Mouse (Mus musculus): ENCODE data around the gene Gm43517. TPM values are rescaled to one million over a fixed set of nuclear protein-coding genes. Genes with fewer than 3 reads are reported as not detected.

Gene Gm43517
- polyA plus RNA-seq, 1 experiment from 2014 or later: not detected

DNA sequence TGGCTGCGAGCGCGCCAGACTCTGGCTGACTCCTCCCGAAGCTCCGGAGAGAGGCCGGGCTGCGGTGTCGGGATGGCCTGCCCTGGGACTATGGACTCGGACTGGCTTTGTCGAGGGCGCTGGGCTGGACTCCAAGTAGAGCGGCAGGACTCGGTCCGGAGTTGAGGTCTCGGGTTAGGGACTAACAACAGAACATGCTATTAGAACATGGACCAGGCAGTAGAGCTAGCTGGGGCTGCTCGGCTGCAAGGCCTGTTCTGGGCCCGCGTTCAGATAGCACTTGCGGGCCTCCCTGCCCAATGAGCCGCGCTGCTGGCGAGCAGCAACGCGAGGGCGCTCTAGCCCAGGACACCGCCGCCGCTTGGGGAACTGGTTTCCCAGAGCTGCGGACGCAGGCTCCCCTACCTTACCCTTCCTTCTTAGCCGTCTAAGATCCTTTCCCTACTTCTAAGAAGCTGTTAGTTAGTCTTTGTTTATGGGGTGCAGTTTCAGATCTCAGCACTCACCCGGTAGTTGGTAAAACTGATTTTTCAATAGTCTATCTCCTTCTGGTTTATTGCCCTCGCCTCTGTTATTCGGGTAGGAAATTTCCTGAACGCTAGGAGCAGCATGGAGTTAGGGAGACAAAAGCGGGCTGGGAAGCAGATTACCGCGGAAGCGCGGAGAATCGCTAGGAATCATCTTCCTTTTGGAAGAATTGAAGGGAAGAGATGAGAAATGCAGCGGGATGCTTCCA lies 6.5 kb downstream of the Gm43517 start:
- no peak overlapping the region for H3K9ac ChIP-seq (replicated peaks; ENCODE audit: low read length)
- peaks cover 71% of the 10 kb centered on the region for H3K27me3 ChIP-seq (ENCODE audit: control insufficient read depth, insufficient read depth, low read length)

DNA sequence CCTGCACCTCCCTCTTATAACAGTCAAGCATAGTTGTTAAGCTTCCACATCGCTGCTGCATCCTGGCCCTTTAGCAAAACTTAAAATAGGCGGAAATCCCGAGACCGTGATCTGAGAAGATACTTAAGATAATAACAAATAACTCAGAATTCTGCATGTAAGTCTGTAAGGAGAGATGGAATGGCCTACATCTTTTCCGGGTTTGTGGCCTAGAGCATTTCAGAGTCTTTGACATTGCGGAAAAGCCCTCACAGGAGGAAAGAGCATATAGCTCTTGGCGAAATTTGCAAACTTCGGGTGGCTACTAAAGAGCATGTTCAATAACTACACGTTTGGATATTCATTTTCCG lies 7.0 kb downstream of the Gm43517 start:
- H3K4me1 ChIP-seq (ENCODE audit: control insufficient read depth, insufficient read depth, low read length): no peaks in the 10 kb centered on the region
- H3K4me3 ChIP-seq (replicated peaks; ENCODE audit: low read depth, low read length): no peak overlapping the region
- 0 out of 2 replicates have a peak overlapping the region, but pooled peaks have one; percentile 42 for H3K4me2 ChIP-seq (ENCODE audit: low read length)
- no peak for ATAC-seq (ENCODE audit: low FRiP score, low TSS enrichment)
- H3K27ac ChIP-seq (replicated peaks; ENCODE audit: low read depth, low read length): no peak overlapping the region
- WGBS: 3% methylated on average over 10 of the region's 10 CpGs
- DNase-seq: no peak
- H3K36me3 ChIP-seq (ENCODE audit: control insufficient read depth, insufficient read depth, low read length): no peaks in the 10 kb centered on the region
- no peaks in the 10 kb centered on the region for H3K9me3 ChIP-seq (ENCODE audit: control insufficient read depth, low read length)
- H3K27me3 ChIP-seq (ENCODE audit: control insufficient read depth, insufficient read depth, low read length): peaks cover 76% of the 10 kb centered on the region
- H3K9ac ChIP-seq (replicated peaks; ENCODE audit: low read length): no peak overlapping the region

More for the DNA sequence above, 6.5 kb downstream of the Gm43517 start:
- H3K9me3 ChIP-seq (ENCODE audit: control insufficient read depth, low read length): no peaks in the 10 kb centered on the region
- H3K4me1 ChIP-seq (ENCODE audit: control insufficient read depth, insufficient read depth, low read length): no peaks in the 10 kb centered on the region
- ATAC-seq (ENCODE audit: low FRiP score, low TSS enrichment) (peak; percentile 93), DNase-seq (peak; percentile 90)
- H3K4me2 ChIP-seq (ENCODE audit: low read length): peak overlapping the region; percentile 42
- 0 out of 2 replicates have a peak overlapping the region, but pooled peaks have one; percentile 22 for H3K4me3 ChIP-seq (replicated peaks; ENCODE audit: low read depth, low read length)
- H3K27ac ChIP-seq (replicated peaks; ENCODE audit: low read depth, low read length): no peak overlapping the region
- under 1% methylated on average over 42 of the region's 42 CpGs for WGBS
- no peaks in the 10 kb centered on the region for H3K36me3 ChIP-seq (ENCODE audit: control insufficient read depth, insufficient read depth, low read length)

DNA sequence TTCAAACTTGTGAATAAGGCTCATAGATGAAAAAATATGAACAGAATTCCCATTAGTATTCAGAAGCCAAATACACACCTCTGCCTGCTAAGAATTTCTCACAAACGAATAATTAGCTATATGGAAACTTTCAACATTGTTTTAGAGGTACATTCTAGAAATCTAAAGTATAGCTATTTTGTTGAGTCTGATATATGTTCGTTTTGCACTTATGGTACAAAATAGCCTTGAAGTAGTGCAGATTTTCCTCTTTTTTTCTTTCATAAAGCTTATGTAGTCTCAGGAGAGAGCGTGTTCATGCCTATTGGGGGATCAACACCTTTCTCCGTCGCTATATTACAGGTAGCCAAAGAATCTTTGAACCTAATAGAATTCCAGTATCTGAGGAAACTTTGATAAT lies 7.9 kb downstream of the Gm43517 start:
- DNase-seq (peak; percentile 43), ATAC-seq (ENCODE audit: low FRiP score, low TSS enrichment) (no peak)
- peaks cover 81% of the 10 kb centered on the region for H3K27me3 ChIP-seq (ENCODE audit: control insufficient read depth, insufficient read depth, low read length)
- H3K9ac ChIP-seq (replicated peaks; ENCODE audit: low read length): no peak overlapping the region
- H3K9me3 ChIP-seq (ENCODE audit: control insufficient read depth, low read length): no peaks in the 10 kb centered on the region
- no peak overlapping the region for H3K4me3 ChIP-seq (replicated peaks; ENCODE audit: low read depth, low read length)
- H3K36me3 ChIP-seq (ENCODE audit: control insufficient read depth, insufficient read depth, low read length): no peaks in the 10 kb centered on the region
- H3K4me2 ChIP-seq (ENCODE audit: low read length): no peak overlapping the region
- H3K4me1 ChIP-seq (ENCODE audit: control insufficient read depth, insufficient read depth, low read length): no peaks in the 10 kb centered on the region
- 7% methylated on average over 5 of the region's 5 CpGs for WGBS
- H3K27ac ChIP-seq (replicated peaks; ENCODE audit: low read depth, low read length): no peak overlapping the region

DNA sequence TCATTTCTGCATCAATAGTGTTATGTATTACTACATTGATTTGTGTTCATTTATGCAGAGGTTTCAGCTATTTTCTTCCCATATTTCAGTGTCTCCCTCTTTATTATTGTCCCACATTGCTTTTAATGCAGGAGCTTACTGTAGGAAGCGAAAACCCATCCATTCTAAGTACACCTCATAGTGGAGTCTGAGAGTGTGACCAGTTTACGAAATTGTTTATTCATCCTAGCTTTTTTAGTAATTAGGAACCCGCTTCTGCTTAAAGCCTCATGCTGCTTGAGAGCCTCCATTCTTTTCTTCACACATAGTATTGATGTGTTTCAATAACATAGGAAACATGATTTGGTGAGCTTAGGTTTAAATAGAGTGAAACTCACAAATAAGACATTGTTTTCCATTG lies 8.7 kb downstream of the Gm43517 start:
- Histone ChIP-seq H3K36me3 (ENCODE audit: control insufficient read depth, insufficient read depth, low read length) (no peaks in the 10 kb centered on the region), H3K27ac (replicated peaks; ENCODE audit: low read depth, low read length) (no peak overlapping the region), H3K4me1 (ENCODE audit: control insufficient read depth, insufficient read depth, low read length) (no peaks in the 10 kb centered on the region), H3K27me3 (ENCODE audit: control insufficient read depth, insufficient read depth, low read length) (peaks cover 82% of the 10 kb centered on the region), H3K4me3 (replicated peaks; ENCODE audit: low read depth, low read length) (no peak overlapping the region), H3K4me2 (ENCODE audit: low read length) (no peak overlapping the region), H3K9me3 (ENCODE audit: control insufficient read depth, low read length) (no peaks in the 10 kb centered on the region), H3K9ac (replicated peaks; ENCODE audit: low read length) (no peak overlapping the region)
- WGBS: 8% methylated on average over 3 of the region's 3 CpGs
- no peak for ATAC-seq (ENCODE audit: low FRiP score, low TSS enrichment)
- DNase-seq: peak; percentile 38

DNA sequence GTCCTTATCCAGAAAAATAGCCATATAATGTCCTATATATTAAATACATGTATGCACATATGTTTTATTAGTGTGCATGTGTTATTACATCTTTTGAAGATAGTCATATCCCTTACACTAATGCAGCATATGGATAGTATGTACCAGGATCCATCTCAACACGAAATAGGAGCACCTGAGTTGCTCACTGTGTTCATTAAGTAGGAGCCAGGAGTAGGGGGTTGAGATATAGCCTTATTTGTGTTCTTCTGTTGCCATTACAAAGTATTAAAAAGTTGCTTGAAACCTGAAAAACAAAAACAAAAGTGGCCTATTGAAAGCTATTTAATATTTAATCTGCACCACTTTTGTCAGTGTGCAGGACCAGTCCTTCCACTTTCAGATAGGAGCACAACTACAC lies 9.2 kb downstream of the Gm43517 start:
- no peaks in the 10 kb centered on the region for H3K9me3 ChIP-seq (ENCODE audit: control insufficient read depth, low read length)
- DNase-seq: peak; percentile 27
- no peak overlapping the region for H3K27ac ChIP-seq (replicated peaks; ENCODE audit: low read depth, low read length)
- H3K36me3 ChIP-seq (ENCODE audit: control insufficient read depth, insufficient read depth, low read length): no peaks in the 10 kb centered on the region
- H3K4me3 ChIP-seq (replicated peaks; ENCODE audit: low read depth, low read length): no peak overlapping the region
- 4% methylated on average over 1 of the region's 1 CpGs for WGBS
- peaks cover 81% of the 10 kb centered on the region for H3K27me3 ChIP-seq (ENCODE audit: control insufficient read depth, insufficient read depth, low read length)
- no peak overlapping the region for H3K9ac ChIP-seq (replicated peaks; ENCODE audit: low read length)
- no peak for ATAC-seq (ENCODE audit: low FRiP score, low TSS enrichment)
- no peaks in the 10 kb centered on the region for H3K4me1 ChIP-seq (ENCODE audit: control insufficient read depth, insufficient read depth, low read length)
- H3K4me2 ChIP-seq (ENCODE audit: low read length): no peak overlapping the region

DNA sequence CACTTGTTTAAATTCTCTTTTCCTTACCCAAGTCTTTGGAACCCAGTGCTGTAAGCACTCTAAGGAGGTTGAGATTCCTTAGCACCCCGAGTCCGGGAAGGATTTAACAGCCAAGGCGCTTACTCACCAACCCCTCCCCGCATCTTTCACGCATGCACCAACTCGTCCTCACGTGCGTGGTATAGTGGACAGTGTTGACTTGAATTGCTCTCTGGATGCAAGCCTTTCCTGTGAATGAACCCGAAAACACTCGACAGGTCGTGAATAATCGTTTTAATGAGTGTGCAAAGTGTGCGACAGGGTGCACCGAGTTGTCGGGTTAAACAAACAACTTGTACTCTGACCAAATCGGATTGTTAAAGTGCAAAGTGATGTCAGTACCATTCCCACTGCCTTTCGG lies 9.9 kb downstream of the Gm43517 start:
- Histone ChIP-seq H3K27me3 (ENCODE audit: control insufficient read depth, insufficient read depth, low read length) (peaks cover 78% of the 10 kb centered on the region), H3K9ac (replicated peaks; ENCODE audit: low read length) (no peak overlapping the region), H3K9me3 (ENCODE audit: control insufficient read depth, low read length) (no peaks in the 10 kb centered on the region), H3K36me3 (ENCODE audit: control insufficient read depth, insufficient read depth, low read length) (no peaks in the 10 kb centered on the region), H3K27ac (replicated peaks; ENCODE audit: low read depth, low read length) (no peak overlapping the region), H3K4me3 (replicated peaks; ENCODE audit: low read depth, low read length) (no peak overlapping the region), H3K4me1 (ENCODE audit: control insufficient read depth, insufficient read depth, low read length) (no peaks in the 10 kb centered on the region), H3K4me2 (ENCODE audit: low read length) (no peak overlapping the region)
- WGBS: 1% methylated on average over 17 of the region's 17 CpGs
- no peak for ATAC-seq (ENCODE audit: low FRiP score, low TSS enrichment)
- DNase-seq: peak; percentile 29

DNA sequence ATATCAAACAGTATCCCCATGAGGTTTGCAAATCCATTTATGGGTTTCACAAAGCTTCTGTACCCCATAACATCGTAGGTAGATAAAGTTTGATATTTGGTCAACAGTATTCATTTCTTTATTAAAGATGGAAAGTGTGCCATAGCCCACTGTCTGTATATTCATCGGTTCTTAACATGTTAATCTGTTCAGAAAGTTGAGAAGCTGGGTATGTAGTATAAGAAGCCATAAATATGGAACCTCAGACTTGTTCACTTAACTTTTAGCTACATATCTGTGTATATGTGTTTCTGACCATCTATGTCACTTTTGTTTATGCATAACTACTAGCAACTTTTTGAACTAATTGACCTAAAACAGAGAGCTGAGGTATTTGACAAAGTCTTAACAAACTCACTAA lies 11.0 kb downstream of the Gm43517 start:
- no peak overlapping the region for H3K9ac ChIP-seq (replicated peaks; ENCODE audit: low read length)
- no peak for ATAC-seq (ENCODE audit: low FRiP score, low TSS enrichment)
- H3K27me3 ChIP-seq (ENCODE audit: control insufficient read depth, insufficient read depth, low read length): peaks cover 78% of the 10 kb centered on the region
- DNase-seq: peak; percentile 12
- no peaks in the 10 kb centered on the region for H3K9me3 ChIP-seq (ENCODE audit: control insufficient read depth, low read length)
- H3K27ac ChIP-seq (replicated peaks; ENCODE audit: low read depth, low read length): no peak overlapping the region
- WGBS: 15% methylated on average over 2 of the region's 2 CpGs
- no peak overlapping the region for H3K4me3 ChIP-seq (replicated peaks; ENCODE audit: low read depth, low read length)
- H3K4me1 ChIP-seq (ENCODE audit: control insufficient read depth, insufficient read depth, low read length): peaks cover under 1% of the 10 kb centered on the region; the same call in 1 of the 2 replicates
- H3K36me3 ChIP-seq (ENCODE audit: control insufficient read depth, insufficient read depth, low read length): no peaks in the 10 kb centered on the region
- no peak overlapping the region for H3K4me2 ChIP-seq (ENCODE audit: low read length)

DNA sequence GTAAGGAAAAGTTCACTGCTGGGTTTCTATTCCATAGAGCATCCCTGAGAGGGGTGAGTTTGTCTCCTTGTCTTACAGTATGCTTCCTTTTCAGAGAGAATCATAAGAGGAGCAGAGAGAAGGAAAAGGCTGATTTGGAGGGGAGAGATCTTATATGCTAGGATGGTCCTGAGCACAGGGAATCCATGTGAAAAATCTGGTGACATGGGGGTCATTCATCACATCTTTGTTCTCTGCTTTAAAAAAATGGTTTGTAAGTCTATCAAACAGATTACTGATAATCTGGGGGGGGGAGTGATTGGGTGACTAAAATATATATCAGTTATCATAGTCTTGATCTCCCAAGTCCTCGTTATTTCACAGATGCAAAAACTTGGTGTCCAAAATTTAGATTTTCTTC lies 11.8 kb downstream of the Gm43517 start:
- DNase-seq (peak; percentile 7), ATAC-seq (ENCODE audit: low FRiP score, low TSS enrichment) (no peak)
- Histone ChIP-seq H3K9me3 (ENCODE audit: control insufficient read depth, low read length) (no peaks in the 10 kb centered on the region), H3K9ac (replicated peaks; ENCODE audit: low read length) (no peak overlapping the region), H3K27me3 (ENCODE audit: control insufficient read depth, insufficient read depth, low read length) (peaks cover 78% of the 10 kb centered on the region), H3K36me3 (ENCODE audit: control insufficient read depth, insufficient read depth, low read length) (no peaks in the 10 kb centered on the region), H3K4me1 (ENCODE audit: control insufficient read depth, insufficient read depth, low read length) (peaks cover 7% of the 10 kb centered on the region; the same call in 1 of the 2 replicates), H3K27ac (replicated peaks; ENCODE audit: low read depth, low read length) (no peak overlapping the region), H3K4me3 (replicated peaks; ENCODE audit: low read depth, low read length) (no peak overlapping the region), H3K4me2 (ENCODE audit: low read length) (no peak overlapping the region)
- 49% methylated on average over 1 of the region's 1 CpGs for WGBS

DNA sequence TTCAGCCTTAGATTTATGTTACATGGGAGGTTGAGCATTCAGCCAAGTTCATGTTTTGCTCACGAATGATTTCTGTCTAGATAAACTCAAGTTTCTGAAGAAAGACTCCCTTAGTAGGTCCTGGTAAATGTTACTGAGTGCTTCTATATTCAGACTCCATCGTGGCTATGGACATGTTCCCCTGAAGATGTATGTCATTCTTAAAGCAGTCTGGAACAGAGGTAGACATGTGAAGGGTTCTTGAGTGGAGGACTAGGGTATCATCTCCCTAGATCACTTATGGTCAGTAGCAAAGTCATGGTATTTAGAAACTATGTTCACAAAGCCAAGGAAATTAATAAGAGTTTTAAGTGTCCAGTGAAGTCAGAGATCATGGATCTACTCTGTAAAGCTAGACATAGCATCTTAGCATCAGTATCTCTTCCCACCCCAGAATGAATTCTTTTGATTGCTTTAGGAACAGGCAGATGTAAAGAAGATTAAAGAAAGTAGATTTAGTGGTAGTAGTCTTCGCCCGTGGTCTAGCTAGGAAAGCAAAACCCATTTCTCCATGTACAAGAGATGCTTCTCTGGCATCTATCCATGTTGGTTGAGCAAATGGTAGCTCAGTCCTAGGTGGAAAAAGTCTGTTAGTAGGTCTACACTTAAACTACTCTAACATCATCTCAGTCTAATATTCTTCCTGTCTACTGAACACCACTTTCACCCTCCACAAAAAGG lies 12.6 kb downstream of the Gm43517 start:
- Histone ChIP-seq H3K27me3 (ENCODE audit: control insufficient read depth, insufficient read depth, low read length) (peaks cover 77% of the 10 kb centered on the region), H3K4me3 (replicated peaks; ENCODE audit: low read depth, low read length) (no peak overlapping the region), H3K4me2 (ENCODE audit: low read length) (no peak overlapping the region), H3K27ac (replicated peaks; ENCODE audit: low read depth, low read length) (no peak overlapping the region), H3K36me3 (ENCODE audit: control insufficient read depth, insufficient read depth, low read length) (no peaks in the 10 kb centered on the region), H3K9ac (replicated peaks; ENCODE audit: low read length) (no peak overlapping the region), H3K4me1 (ENCODE audit: control insufficient read depth, insufficient read depth, low read length) (peaks cover 7% of the 10 kb centered on the region; the same call in 1 of the 2 replicates), H3K9me3 (ENCODE audit: control insufficient read depth, low read length) (no peaks in the 10 kb centered on the region)
- ATAC-seq (ENCODE audit: low FRiP score, low TSS enrichment): no peak
- 21% methylated on average over 4 of the region's 4 CpGs for WGBS
- peak; percentile 2 for DNase-seq
